Mouse (Mus musculus): ENCODE results near the gene Neb. TPM values are rescaled to one million over a fixed set of nuclear protein-coding genes. Genes with fewer than 3 reads are reported as not detected.

Neb gene
- polyA plus RNA-seq, 1 experiment from 2014 or later, result 1.2 TPM

DNA sequence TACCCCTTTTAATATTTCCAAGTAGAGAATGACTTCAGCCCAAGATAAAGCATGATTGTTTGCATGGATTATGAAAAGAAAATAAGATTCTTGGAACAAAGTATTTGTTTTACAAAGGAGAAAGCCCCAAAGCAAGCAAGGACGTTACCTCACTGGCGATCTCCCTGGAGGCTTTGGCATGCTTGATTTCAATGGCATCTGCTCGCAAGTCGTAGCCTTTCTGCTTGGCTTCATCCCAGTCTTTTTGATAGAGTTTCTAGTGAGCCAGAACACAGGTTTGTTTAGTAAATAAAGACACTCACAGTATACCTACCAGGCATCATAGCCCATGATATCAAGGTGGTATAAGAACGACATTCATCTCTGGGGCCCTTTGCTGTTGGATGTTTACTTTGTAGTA, 153.9 kb downstream of the Neb start:
- no peaks in the 10 kb centered on the region for H3K4me1 ChIP-seq (replicated peaks; ENCODE audit: control insufficient read depth, insufficient read depth, low read length)
- no peak for DNase-seq (ENCODE audit: low spot score)
- H3K4me3 ChIP-seq (ENCODE audit: low read depth, low read length), result no peak overlapping the region
- no peak overlapping the region for H3K27ac ChIP-seq (ENCODE audit: low read depth, low read length)
- H3K27me3 ChIP-seq (replicated peaks; ENCODE audit: control insufficient read depth, insufficient read depth, low read length), result no peaks in the 10 kb centered on the region
- no peak overlapping the region for H3K9ac ChIP-seq (ENCODE audit: low read depth, low read length)
- 82% methylated on average over 5 of the region's 5 CpGs for WGBS
- H3K9me3 ChIP-seq (ENCODE audit: control insufficient read depth, low read length), result no peaks in the 10 kb centered on the region
- no peak for ATAC-seq (replicated peaks; ENCODE audit: low FRiP score)
- H3K4me2 ChIP-seq, result no peak overlapping the region
- H3K36me3 ChIP-seq (ENCODE audit: control insufficient read depth, insufficient read depth, low read length), result no peaks in the 10 kb centered on the region

DNA sequence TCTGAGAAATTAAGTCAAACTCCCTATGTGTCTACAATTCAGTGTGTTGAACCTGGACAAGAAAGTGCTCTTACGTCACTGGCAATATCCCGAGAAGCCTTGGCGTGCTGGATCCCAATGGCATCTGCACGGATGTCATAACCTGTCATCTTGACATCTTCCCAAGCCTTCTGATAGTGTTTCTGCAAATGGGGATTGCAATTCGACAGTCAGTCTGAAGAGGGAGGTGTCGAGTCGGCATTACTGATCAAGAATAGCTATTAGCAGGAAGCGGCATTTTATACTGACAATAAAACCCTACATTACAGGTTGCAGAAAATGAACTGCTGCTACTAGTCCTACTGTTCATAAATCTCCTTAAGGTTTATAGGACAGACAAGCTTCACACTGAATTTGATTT, 158.2 kb downstream of the Neb start:
- no peaks in the 10 kb centered on the region for H3K27me3 ChIP-seq (replicated peaks; ENCODE audit: control insufficient read depth, insufficient read depth, low read length)
- no peak overlapping the region for H3K4me3 ChIP-seq (ENCODE audit: low read depth, low read length)
- no peak for DNase-seq (ENCODE audit: low spot score)
- H3K9me3 ChIP-seq (ENCODE audit: control insufficient read depth, low read length), result no peaks in the 10 kb centered on the region
- H3K4me1 ChIP-seq (replicated peaks; ENCODE audit: control insufficient read depth, insufficient read depth, low read length), result no peaks in the 10 kb centered on the region
- no peak overlapping the region for H3K9ac ChIP-seq (ENCODE audit: low read depth, low read length)
- no peak overlapping the region for H3K4me2 ChIP-seq
- H3K36me3 ChIP-seq (ENCODE audit: control insufficient read depth, insufficient read depth, low read length), result no peaks in the 10 kb centered on the region
- 47% methylated on average over 8 of the region's 8 CpGs for WGBS
- no peak for ATAC-seq (replicated peaks; ENCODE audit: low FRiP score)
- no peak overlapping the region for H3K27ac ChIP-seq (ENCODE audit: low read depth, low read length)

DNA sequence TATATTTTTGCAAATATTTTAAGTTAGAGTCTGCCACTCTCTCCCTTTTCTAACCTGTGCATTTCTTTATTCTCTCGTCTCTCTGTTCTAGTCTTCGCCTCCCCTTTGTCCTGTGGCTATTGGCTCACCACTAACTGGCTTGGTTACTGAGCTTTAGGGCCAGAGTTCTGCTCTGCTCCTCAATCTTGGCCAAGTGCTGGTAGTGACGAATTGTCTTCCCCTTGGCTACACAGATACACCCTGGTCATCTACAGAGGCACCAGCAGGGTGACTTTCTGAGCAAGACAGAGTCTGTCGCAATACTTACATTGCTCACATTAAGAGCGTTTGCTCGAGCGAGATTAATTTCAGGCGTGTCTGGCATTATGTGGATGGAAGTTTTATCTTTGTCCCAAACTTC, 162.3 kb downstream of the Neb start:
- Histone ChIP-seq H3K4me2 (no peak overlapping the region), H3K36me3 (ENCODE audit: control insufficient read depth, insufficient read depth, low read length) (no peaks in the 10 kb centered on the region), H3K27me3 (replicated peaks; ENCODE audit: control insufficient read depth, insufficient read depth, low read length) (no peaks in the 10 kb centered on the region), H3K9ac (ENCODE audit: low read depth, low read length) (no peak overlapping the region), H3K9me3 (ENCODE audit: control insufficient read depth, low read length) (no peaks in the 10 kb centered on the region), H3K4me1 (replicated peaks; ENCODE audit: control insufficient read depth, insufficient read depth, low read length) (no peaks in the 10 kb centered on the region), H3K27ac (ENCODE audit: low read depth, low read length) (no peak overlapping the region), H3K4me3 (ENCODE audit: low read depth, low read length) (no peak overlapping the region)
- DNase-seq (ENCODE audit: low spot score) (no peak), ATAC-seq (replicated peaks; ENCODE audit: low FRiP score) (no peak)
- 90% methylated on average over 8 of the region's 8 CpGs for WGBS

DNA sequence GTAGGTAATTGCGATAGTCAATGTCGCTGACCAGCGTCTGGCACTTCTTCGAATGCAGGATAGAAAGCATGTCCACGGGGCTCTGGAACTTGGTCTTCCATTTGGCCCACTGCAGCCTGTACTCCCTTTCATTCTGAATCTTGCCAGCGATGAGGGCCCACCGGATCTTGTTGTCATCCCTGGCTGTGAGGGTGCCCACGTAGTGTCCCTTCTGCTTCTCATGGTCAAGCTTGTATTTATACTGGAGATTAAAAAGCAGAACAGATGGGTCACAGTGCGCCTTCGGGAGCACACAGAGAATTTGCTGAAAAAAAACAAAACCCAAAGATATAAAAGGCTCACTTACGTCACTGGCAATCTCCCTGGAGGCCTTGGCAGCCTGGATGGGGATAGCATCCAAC, 165.7 kb downstream of the Neb start:
- no peak for ATAC-seq (replicated peaks; ENCODE audit: low FRiP score)
- no peak overlapping the region for H3K4me2 ChIP-seq
- 90% methylated on average over 11 of the region's 11 CpGs for WGBS
- H3K9ac ChIP-seq (ENCODE audit: low read depth, low read length), result no peak overlapping the region
- no peak for DNase-seq (ENCODE audit: low spot score)
- no peak overlapping the region for H3K4me3 ChIP-seq (ENCODE audit: low read depth, low read length)
- H3K9me3 ChIP-seq (ENCODE audit: control insufficient read depth, low read length), result no peaks in the 10 kb centered on the region
- no peak overlapping the region for H3K27ac ChIP-seq (ENCODE audit: low read depth, low read length)
- H3K36me3 ChIP-seq (ENCODE audit: control insufficient read depth, insufficient read depth, low read length), result no peaks in the 10 kb centered on the region
- H3K4me1 ChIP-seq (replicated peaks; ENCODE audit: control insufficient read depth, insufficient read depth, low read length), result no peaks in the 10 kb centered on the region
- H3K27me3 ChIP-seq (replicated peaks; ENCODE audit: control insufficient read depth, insufficient read depth, low read length), result no peaks in the 10 kb centered on the region

DNA sequence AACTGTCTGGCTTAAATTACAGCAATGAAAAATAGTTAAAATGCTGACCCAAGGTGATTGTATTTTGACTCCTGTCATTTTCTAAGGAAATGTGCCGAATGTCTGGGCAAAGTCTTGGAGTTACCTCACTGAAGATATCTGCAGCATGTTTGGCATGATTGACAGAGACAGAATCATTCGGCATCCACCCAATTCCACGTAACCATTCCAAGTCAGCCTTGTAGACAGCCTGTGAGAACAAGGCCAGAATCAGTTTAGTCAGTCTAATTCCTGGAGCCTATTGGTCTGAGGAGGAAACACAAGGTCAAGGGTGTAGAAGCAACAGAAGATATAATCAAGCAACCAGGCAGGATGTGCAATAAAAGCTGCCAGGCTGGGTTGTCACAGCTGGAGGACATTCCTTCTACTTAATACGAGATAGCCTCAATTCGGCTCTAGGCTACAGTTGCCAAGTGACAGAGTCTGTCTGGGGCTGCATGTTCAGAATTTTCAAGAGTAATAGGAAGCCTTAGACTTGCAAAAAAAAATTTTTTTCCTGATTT, 166.8 kb downstream of the Neb start:
- H3K4me2 ChIP-seq, result no peak overlapping the region
- WGBS, result 73% methylated on average over 5 of the region's 5 CpGs
- H3K9me3 ChIP-seq (ENCODE audit: control insufficient read depth, low read length), result no peaks in the 10 kb centered on the region
- no peak for DNase-seq (ENCODE audit: low spot score)
- H3K27me3 ChIP-seq (replicated peaks; ENCODE audit: control insufficient read depth, insufficient read depth, low read length), result no peaks in the 10 kb centered on the region
- no peaks in the 10 kb centered on the region for H3K36me3 ChIP-seq (ENCODE audit: control insufficient read depth, insufficient read depth, low read length)
- H3K9ac ChIP-seq (ENCODE audit: low read depth, low read length), result no peak overlapping the region
- no peaks in the 10 kb centered on the region for H3K4me1 ChIP-seq (replicated peaks; ENCODE audit: control insufficient read depth, insufficient read depth, low read length)
- no peak overlapping the region for H3K27ac ChIP-seq (ENCODE audit: low read depth, low read length)
- H3K4me3 ChIP-seq (ENCODE audit: low read depth, low read length), result no peak overlapping the region
- ATAC-seq (replicated peaks; ENCODE audit: low FRiP score), result no peak

DNA sequence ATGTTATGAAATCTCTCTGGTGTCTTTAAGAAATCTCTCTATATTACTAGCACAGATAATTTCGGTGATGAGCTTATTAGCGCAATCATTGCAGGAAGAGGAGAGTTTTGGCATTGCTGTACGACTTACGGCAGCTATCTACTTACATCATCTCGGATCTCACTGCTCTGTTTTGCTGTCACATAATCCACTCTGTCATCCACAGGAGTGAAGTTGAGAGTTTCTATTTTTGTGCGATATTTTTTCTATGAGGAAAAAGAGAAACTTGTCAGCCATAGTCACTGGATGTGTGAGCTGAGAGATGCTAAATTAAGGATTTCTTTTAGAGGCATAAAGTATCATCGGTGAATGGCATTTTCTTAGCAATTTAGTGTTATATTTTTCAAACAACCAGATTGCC, 167.6 kb downstream of the Neb start:
- WGBS, result 84% methylated on average over 7 of the region's 7 CpGs
- Histone ChIP-seq H3K9me3 (ENCODE audit: control insufficient read depth, low read length) (no peaks in the 10 kb centered on the region), H3K9ac (ENCODE audit: low read depth, low read length) (no peak overlapping the region), H3K4me3 (ENCODE audit: low read depth, low read length) (no peak overlapping the region), H3K36me3 (ENCODE audit: control insufficient read depth, insufficient read depth, low read length) (no peaks in the 10 kb centered on the region), H3K4me1 (replicated peaks; ENCODE audit: control insufficient read depth, insufficient read depth, low read length) (no peaks in the 10 kb centered on the region), H3K27me3 (replicated peaks; ENCODE audit: control insufficient read depth, insufficient read depth, low read length) (no peaks in the 10 kb centered on the region), H3K27ac (ENCODE audit: low read depth, low read length) (no peak overlapping the region), H3K4me2 (no peak overlapping the region)
- no peak for DNase-seq (ENCODE audit: low spot score)
- no peak for ATAC-seq (replicated peaks; ENCODE audit: low FRiP score)

DNA sequence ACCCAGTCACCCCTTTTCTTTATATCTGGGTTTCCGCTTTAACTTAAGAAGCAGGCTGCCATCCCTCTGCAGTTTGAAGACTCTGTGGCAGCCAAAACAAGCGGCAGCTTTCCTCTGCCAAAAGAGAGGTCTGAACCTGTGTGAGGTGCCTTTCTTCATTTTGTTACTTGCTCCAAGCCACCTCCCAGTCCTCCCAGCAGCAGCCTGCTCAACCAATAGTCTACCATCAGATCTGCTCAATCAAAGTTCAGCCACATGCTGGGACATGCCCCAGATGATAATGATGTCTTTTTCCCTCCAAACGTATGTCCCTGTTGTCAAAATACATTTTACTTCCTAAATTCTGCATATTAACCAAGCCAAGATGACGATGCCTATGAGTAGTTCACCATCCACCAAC, 173.3 kb downstream of the Neb start:
- H3K4me2 ChIP-seq, result no peak overlapping the region
- no peaks in the 10 kb centered on the region for H3K27me3 ChIP-seq (replicated peaks; ENCODE audit: control insufficient read depth, insufficient read depth, low read length)
- H3K27ac ChIP-seq (ENCODE audit: low read depth, low read length), result no peak overlapping the region
- H3K9me3 ChIP-seq (ENCODE audit: control insufficient read depth, low read length), result no peaks in the 10 kb centered on the region
- 80% methylated on average over 4 of the region's 4 CpGs for WGBS
- ATAC-seq (replicated peaks; ENCODE audit: low FRiP score), result no peak
- H3K36me3 ChIP-seq (ENCODE audit: control insufficient read depth, insufficient read depth, low read length), result no peaks in the 10 kb centered on the region
- no peak for DNase-seq (ENCODE audit: low spot score)
- H3K4me3 ChIP-seq (ENCODE audit: low read depth, low read length), result no peak overlapping the region
- no peak overlapping the region for H3K9ac ChIP-seq (ENCODE audit: low read depth, low read length)
- no peaks in the 10 kb centered on the region for H3K4me1 ChIP-seq (replicated peaks; ENCODE audit: control insufficient read depth, insufficient read depth, low read length)

DNA sequence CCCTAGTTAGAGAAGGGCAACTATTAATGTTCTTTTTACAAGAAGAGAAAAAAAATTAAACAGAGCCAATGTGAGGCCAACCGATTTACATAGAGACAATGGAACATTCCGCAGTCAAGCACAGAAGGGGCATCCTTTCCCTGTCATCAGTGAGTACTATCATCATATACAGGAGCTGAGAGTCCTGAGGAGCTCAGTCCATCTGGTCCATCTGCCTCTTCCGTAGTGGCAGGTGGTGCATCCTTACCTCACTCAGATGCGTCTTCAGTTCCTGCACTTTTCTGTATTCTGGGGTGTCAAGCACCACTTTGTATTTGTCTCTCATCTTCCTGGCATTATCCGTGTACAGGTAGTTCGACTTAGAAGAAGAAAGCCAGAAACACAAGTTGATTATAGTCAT, 184.6 kb downstream of the Neb start:
- Histone ChIP-seq H3K27me3 (replicated peaks; ENCODE audit: control insufficient read depth, insufficient read depth, low read length) (no peaks in the 10 kb centered on the region), H3K9ac (ENCODE audit: low read depth, low read length) (no peak overlapping the region), H3K27ac (ENCODE audit: low read depth, low read length) (no peak overlapping the region), H3K4me2 (no peak overlapping the region), H3K4me3 (ENCODE audit: low read depth, low read length) (no peak overlapping the region), H3K36me3 (ENCODE audit: control insufficient read depth, insufficient read depth, low read length) (no peaks in the 10 kb centered on the region), H3K9me3 (ENCODE audit: control insufficient read depth, low read length) (no peaks in the 10 kb centered on the region), H3K4me1 (replicated peaks; ENCODE audit: control insufficient read depth, insufficient read depth, low read length) (no peaks in the 10 kb centered on the region)
- WGBS, result 86% methylated on average over 6 of the region's 6 CpGs
- no peak for DNase-seq (ENCODE audit: low spot score)
- ATAC-seq (replicated peaks; ENCODE audit: low FRiP score), result no peak

DNA sequence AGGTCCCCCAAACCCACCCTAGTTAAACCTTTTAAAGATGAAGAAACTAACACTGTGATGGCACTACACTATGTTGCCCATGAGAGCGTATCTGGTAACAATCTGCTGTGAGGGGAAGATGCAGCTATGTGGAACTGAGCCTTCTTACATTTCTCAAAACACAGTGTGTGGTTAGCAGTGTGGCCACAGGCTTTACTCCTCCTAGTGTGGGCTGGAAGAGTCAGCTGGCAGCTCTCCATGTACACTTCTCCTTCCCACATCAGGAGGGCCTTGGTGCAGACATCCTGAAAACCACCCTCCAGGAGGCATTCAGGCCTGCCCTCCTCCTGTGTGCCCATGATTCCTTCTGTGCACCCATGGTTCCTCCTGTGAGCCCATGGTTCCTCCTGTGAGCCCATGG, 198.6 kb downstream of the Neb start:
- no peaks in the 10 kb centered on the region for H3K4me1 ChIP-seq (replicated peaks; ENCODE audit: control insufficient read depth, insufficient read depth, low read length)
- no peak overlapping the region for H3K4me3 ChIP-seq (ENCODE audit: low read depth, low read length)
- no peaks in the 10 kb centered on the region for H3K27me3 ChIP-seq (replicated peaks; ENCODE audit: control insufficient read depth, insufficient read depth, low read length)
- ATAC-seq (replicated peaks; ENCODE audit: low FRiP score) (no peak), DNase-seq (ENCODE audit: low spot score) (no peak)
- no peak overlapping the region for H3K27ac ChIP-seq (ENCODE audit: low read depth, low read length)
- H3K9me3 ChIP-seq (ENCODE audit: control insufficient read depth, low read length), result no peaks in the 10 kb centered on the region
- H3K4me2 ChIP-seq, result no peak overlapping the region
- no peaks in the 10 kb centered on the region for H3K36me3 ChIP-seq (ENCODE audit: control insufficient read depth, insufficient read depth, low read length)
- H3K9ac ChIP-seq (ENCODE audit: low read depth, low read length), result no peak overlapping the region
- WGBS, result 93% methylated on average over 1 of the region's 1 CpGs

Measured in liver, embryonic 11.5 days (tissue).